Mouse (Mus musculus) cerebellum, adult 2 months (tissue): Measurements from ENCODE around the gene 9130023H24Rik.

Source experiments
- CTCF ChIP-seq: fragments of 200-500 bp; IDR thresholded peaks from 2 replicates; pipeline ENCODE4 v1.5.1; 2011; ENCODE audit warnings: low read depth, mild to moderate bottlenecking, control low read depth, low read length, moderate library complexity, borderline replicate concordance; ENCODE audit not compliant: insufficient read depth
- POLR2A ChIP-seq: fragments of 200-500 bp; IDR thresholded peaks from 2 replicates; pipeline ENCODE4 v1.6.1; 2011; ENCODE audit warnings: low read length, control low read depth, borderline replicate concordance; ENCODE audit not compliant: insufficient read depth

DNA sequence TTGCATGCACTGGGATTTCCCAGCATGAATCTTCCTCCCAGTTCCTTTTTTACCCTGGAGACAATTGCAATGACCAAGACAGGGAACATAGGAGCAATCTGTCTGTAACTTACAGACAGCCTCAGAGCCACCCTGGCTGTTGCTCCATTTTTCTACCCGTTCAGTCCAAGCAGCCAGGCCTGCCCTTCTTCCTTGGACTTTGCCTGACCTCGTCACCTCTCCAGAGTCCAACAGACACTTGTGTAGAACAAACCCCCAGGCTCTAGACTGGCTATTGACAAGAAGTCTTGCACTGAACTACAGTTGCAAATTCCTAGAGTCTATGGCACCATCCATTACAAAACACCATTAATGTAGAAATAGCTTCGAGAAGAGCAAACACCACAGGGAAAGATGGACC, 28.0 kb downstream of the 9130023H24Rik start:
- no peak for TF ChIP-seq POLR2A
- TF ChIP-seq CTCF, result no peak
